Mouse (Mus musculus): ENCODE data around the gene Cela1.

The Cela1 gene

GRCm38 (mm10) chr15:100670833-100671232, 16.9 kb downstream of the Cela1 start:
- no peak for DNase-seq (ENCODE audit: low spot score in 2 of 2)

GRCm38 (mm10) chr15:100670004-100670403, 17.7 kb downstream of the Cela1 start:
- no peak for DNase-seq (ENCODE audit: low spot score in 2 of 2)

- DNase-seq (ENCODE audit: low spot score in 2 of 2): no peak
Observed at GRCm38 (mm10) chr15:100669337-100669736, 18.4 kb downstream of the Cela1 start, which contains the start of gene Bin2. Bin2 (minus strand) TSS chr15:100669553.

DNA sequence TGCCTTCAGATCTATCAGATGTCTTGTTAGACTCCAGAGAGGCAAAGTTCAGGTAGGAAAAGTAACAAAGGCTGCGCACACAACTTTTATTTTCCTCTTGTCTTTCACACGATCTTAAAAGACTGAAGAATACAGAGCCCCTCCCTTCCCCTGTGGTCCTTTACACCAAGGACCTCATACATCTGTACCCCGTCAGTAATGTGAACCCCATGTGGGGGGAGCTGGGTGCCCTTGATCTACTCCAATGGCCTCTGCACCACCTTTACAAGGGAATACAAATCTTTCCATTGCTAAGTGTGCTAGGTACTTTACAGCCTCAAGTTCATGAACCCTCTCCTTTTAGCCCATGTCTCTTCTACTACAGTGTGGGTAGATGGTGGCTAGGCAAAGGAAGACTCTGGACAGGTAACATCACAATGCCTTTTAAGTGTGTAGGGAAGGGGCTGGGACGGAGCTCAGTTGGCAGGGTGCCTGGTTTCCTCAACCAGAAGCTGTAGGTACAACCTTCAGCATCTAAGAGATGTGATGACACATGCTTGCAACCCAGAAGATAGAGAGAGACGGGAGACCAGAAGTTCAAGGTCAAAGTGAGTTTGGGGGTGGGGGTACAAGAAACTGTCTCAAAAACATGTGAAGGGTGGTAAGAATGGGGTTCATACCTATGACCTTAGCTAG, 19.7 kb downstream of the Cela1 start:
- DNase-seq (ENCODE audit: low spot score in 2 of 2): no peak

DNA sequence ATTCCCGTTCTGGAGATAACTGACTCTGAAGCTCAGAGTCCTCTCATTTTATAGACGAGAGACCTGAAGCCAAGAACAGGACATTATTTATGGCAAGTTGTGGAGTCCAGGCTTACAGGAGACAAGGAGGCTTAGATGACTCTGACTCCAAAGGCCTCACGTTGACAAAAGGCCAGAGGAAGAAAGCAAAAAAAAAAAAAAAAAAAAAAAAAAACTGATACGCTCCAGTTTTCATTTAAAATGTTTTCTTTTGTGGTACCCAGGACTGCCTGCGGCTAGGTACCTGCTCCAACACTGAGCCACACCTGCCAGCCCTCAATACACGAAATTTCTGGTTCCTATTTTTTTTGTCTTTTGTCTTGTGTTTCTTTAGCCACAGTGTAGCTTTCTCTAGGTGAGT, 20.3 kb downstream of the Cela1 start:
- no peak for DNase-seq (ENCODE audit: low spot score in 2 of 2)

DNA sequence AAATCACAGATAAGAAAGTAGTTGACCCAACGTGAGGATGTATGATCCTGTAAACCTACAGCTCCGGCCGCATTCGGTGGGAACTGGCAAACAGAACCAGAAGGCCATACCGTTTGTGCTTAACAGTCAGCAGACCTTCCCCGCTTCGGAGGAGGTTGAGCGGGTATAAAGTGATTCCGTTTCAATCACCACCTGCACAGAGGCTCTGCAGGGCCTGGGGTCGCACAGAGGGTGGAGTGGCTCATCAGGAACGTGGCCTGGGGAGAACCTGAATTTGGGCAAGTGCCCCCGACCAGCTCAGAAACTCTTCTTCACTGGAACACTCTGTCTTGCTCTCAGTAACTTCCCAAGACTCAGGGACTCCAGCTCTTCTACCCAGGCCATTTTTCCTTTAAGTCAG, 20.9 kb downstream of the Cela1 start:
- DNase-seq (ENCODE audit: low spot score in 2 of 2): no peak

DNA sequence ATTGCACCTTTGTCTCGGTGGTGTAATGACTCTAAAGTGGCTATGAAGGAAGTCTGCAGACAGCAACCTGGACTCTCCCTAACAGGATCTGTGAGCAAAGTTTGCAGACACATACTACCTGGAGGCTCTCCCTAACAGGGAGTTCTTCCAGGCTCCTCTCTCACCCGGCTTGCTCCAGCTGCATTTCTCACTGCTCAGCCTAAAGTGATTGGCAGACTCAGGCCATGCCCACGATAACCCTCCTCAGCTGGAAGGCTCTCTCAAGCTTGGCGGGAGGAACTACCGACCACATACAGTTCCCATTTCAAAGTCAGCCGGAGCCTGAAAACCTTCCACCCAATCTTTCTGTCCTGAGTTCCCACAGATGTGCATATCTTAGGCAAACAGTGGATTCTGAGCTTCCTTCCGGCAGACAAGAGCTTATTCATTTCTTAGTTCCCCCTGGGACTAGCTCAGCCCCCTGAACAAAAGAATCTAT, 21.5 kb downstream of the Cela1 start:
- no peak for DNase-seq (ENCODE audit: low spot score in 2 of 2)

DNA sequence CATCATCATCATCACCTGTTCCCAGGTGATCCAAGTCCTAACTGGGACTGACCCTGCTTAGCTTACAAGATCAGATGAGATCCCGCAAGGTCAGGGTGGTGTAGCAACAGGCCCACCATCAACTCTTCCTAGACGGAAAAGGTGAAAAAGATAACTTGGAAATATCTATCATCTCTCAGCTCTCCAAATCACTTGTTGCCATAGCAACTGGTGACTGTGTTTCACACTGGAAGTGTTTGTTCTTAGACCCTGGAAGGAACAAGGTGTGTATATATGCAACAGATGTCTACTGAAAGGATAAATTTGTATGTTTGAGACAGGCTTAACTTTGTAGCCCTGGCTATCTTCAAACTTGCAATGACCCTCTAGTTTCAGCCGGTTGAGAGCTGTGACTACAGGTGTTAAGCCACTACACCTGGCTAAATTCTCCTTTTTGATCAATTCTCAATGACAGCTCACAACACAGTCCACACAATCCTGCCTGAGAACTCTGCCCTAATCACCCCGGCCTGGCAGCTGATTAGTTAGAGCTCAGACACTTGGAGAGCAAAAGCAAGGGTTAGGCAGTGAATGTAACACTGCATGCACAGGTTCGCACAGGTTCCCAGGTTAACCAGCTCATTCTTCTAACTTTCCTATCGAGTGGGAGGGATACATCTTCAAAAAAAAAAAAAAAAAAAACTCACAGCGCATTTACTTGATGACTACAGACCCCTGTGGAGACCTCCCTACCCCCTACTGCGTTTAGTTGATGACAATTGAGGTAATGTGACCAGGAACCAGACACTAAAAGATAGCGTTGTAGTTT, 22.1 kb downstream of the Cela1 start:
- DNase-seq (ENCODE audit: low spot score in 2 of 2): no peak

GRCm38 (mm10) chr15:100664813-100665274, 22.9 kb downstream of the Cela1 start:
- DNase-seq (ENCODE audit: low spot score in 2 of 2): no peak

GRCm38 (mm10) chr15:100660805-100661204, 26.9 kb downstream of the Cela1 start:
- DNase-seq (ENCODE audit: low spot score in 2 of 2): no peak

- DNase-seq (ENCODE audit: low spot score in 2 of 2): no peak
Observed at GRCm38 (mm10) chr15:100660306-100660705, 27.4 kb downstream of the Cela1 start.

GRCm38 (mm10) chr15:100655201-100655600, 32.5 kb downstream of the Cela1 start:
- DNase-seq (ENCODE audit: low spot score in 2 of 2): no peak

GRCm38 (mm10) chr15:100654271-100654670, 33.5 kb downstream of the Cela1 start:
- no peak for DNase-seq (ENCODE audit: low spot score in 2 of 2)

DNA sequence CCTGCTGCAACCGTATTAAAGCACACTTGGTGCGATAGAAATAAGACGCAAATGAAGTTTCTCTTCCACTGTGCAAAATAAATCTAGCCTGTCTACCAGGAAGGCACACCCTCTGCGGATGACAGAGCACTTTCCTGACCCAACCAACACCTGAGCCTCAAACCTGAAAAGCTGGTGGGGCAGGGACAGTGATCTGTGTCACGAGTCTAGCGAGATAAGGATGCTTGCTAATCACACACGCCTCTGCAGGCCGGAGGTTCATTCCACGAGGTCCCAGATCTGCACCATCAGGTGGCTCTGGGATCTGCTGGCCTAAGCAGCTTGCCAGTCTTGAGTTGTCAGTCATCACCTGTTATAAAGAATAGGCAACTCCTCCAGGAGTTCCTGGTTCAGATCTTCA, 36.1 kb downstream of the Cela1 start:
- peak in 1 of 2 experiments; percentile 47 for DNase-seq (ENCODE audit: low spot score in 2 of 2)

DNA sequence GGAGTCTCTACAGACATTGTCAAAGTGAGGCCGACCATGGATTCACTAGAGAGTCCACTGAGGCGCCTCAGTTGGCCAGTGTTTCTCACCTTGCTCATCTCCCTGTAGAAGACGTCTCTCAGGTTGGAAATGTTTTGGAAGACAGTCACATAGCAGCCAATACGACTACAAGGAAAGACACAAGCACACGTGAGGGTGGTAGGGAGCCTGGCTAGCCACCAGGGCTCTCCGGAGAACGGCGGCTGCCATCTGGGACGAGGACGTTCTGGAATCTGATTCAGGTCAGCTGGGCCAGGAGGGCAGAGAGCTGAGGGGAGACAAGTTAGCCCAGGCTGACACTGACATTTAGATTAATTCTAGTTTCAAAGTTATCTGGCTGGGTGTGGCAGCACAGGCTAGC, 37.6 kb downstream of the Cela1 start:
- no peak for DNase-seq (ENCODE audit: low spot score in 2 of 2)

GRCm38 (mm10) chr15:100646161-100646560, 41.6 kb downstream of the Cela1 start:
- no peak for DNase-seq (ENCODE audit: low spot score in 2 of 2)

DNA sequence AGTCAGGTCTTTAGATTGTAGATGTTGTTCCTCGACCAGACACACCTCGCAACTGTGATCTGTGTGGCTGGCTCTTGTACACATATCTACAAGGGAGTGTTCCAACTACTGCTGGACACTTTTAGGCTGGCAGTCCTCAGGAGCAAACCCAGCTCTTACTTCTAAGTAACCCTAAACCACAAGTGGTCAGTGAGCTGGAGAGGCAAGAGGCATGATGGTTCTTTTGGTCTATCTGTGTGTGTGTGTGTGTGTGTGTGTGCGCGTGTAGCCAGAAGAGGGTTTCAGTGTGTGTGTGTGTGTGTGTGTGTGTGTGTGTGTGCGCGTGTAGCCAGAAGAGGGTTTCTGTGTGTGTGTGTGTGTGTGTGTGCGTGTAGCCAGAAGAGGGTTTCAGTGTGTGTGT, 45.3 kb downstream of the Cela1 start:
- no peak for DNase-seq (ENCODE audit: low spot score in 2 of 2)

DNA sequence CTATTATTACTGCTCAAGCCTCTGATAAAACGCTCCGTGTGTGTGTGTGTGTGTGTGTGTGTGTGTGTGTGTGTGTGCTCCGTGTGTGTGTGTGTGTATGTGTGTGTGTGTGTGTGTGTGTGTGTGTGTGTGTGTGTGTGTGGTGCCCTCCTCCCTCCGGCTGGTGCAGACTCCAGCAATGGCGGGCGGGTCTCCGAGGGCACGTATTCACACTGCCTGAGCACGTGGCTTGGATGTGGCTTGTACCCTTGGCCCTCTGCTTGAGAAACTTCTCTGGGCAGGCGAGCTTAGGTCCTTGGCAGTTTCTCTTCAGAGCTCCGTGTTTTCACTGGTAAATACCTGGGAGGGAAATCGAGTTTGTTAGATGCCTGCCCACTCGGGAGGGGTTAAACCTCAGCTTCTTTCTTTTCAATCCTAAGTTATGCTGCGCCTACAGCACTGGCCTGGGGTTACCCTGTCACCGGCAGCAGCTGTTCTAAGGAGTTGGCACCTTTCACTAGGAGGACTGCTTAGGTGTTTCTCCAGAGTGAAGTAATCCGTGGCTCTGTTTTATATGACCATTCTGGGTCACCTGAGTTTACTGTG, 46.4 kb downstream of the Cela1 start:
- no peak for DNase-seq (ENCODE audit: low spot score in 2 of 2)

DNA sequence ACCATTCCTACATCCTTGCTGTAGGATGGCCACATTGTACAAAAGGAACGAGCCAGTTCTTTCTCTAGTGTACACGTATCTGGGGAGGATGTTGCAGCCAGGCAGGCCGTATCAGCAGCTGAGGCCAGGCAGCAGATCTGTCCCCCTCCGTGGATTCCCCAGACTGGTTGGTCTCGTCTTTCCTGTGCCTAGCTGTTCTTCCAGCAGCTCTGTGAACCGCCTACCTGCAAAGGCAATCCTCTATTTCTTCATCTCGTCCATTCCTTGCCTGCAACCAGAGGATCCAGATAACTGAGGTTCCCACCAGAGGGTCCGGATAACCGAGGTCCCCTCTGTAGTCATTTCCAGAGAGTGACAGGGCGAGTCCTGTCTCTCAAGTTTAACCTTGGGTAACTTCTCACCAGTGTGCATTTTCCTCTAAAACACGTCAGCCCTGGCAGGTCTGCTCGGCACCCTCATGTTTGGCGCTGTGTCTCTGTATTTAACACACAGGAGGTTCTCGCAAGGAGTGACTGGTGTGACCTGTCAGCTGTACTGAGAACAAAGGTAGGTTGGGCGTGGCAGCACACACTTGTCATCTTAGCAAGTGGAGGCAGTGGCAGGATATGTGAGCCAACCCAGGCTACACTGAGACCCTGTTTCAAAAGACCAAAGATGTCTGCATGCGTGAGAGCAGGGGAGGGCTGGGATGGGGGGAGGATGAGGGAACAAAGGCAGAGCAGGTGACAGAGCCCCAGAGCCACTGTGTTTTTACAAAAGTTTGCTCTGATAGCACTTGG, 47.6 kb downstream of the Cela1 start:
- DNase-seq (ENCODE audit: low spot score in 2 of 2): no peak

DNA sequence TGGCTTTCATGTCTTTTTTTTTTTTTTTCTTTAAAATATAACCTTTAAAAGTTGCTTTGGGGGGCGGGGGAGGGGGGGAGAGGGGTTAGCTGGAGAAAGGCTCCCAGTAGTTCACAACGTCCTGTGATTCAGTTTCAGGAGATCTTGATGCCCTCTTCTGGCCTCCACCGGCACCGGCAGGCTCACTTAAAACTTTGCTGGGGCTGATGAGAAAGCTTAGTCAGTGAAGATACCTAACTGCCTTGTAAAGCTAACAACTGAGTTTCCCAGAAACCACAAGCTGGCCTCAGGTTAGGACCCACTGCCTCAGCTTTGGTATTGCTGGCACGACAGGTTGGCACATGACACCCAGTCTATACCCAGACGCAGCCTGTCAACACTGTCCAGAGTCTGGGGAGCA, 50.1 kb downstream of the Cela1 start:
- no peak for DNase-seq (ENCODE audit: low spot score in 2 of 2)

DNA sequence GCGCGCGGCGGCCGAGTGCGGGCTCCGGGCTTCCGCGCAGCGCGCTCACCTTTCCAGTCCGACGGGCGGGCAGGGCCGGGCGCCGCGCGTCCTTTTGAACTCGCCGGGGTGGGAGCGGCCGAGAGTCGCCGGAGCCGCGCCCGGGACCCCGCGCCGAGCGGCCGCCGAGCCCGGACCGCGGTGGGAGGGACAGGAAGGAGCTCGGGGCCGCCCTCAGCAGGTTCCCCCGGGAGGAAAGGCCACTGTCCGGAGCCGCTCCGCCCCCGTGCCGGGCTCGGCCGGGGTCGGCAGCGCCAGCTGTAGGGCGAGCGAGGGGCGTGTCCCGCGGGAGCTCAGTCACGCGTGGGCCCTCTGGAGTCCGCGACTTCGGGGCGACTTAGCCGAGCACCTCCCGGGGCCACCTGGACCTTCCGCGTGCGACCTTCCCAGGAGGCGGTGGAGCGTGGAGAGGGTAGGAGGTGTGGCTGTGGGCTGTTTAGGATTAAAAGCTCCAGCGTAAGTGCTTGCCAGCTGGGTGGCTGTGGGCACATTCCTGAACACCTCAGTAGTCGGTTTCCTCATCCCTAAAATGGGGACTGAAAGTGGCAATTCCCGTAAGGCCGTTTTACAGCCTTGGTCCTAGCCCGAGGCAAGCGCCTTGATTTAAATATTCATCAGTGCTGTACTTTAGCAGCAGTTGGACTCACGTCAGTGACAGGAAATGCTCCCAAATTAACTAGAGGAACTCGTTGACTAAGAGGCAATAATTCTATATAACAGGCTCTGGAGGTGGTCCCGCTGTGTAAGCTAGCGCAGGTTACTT, 50.8 kb downstream of the Cela1 start, which contains the start of gene Smagp:
Smagp (minus strand) TSS at position 241 of the 802 bp plus-strand sequence.
- DNase-seq (ENCODE audit: low spot score in 2 of 2): peak in 1 of 2 experiments; percentile 36
